Mouse (Mus musculus): ENCODE data around the gene Piezo1. TPM values are rescaled to one million over a fixed set of nuclear protein-coding genes. Genes with fewer than 3 reads are reported as not detected.

Piezo1 gene
- total and polyA plus RNA-seq, 3 experiments, result 21.1 to 59.7 (median 41.6) TPM

GRCm38 (mm10) chr8:122574667-122575251, 23.6 kb upstream of the Piezo1 start:
- H3K4me3 ChIP-seq (replicated peaks in 1 of 3; ENCODE audit: low read depth in 2 of 3, low read length in 2 of 3, poor library complexity in 1 of 3), result peak overlapping the region; percentile 76 to 91 (median 89)
- peak overlapping the region; percentile 55 for H3K4me2 ChIP-seq (ENCODE audit: insufficient read depth, low read depth, poor library complexity, severe bottlenecking)
- peak overlapping the region; percentile 29 for H3K27ac ChIP-seq (ENCODE audit: insufficient read depth, low read depth)
- H3K27me3 ChIP-seq (replicated peaks), result no peaks in the 10 kb centered on the region
- H3K9me3 ChIP-seq (replicated peaks; ENCODE audit: low read length), result no peaks in the 10 kb centered on the region
- no peak overlapping the region for H3K9ac ChIP-seq (ENCODE audit: insufficient read depth, low read depth)
- H3K4me1 ChIP-seq (ENCODE audit: control insufficient read depth in 1 of 2, insufficient read depth in 2 of 2), result peaks cover 13 to 44% of the 10 kb centered on the region in 2 experiments
- dilution Hi-C loops (cut with MboI; ENCODE audit: extremely low pct_ligation_motif_present, extremely low pct_unique_long_range_greater_than_20kb, low sequenced_read_pairs) (no loop called here), in situ Hi-C loops (cut with MboI; ENCODE audit: low pct_ligation_motif_present, low pct_unique_long_range_greater_than_20kb, low sequenced_read_pairs) (no loop called here)
- DNase-seq (ENCODE audit: extremely low read depth), result no peak
- TF ChIP-seq SIN3A (IDR thresholded peaks at IDR 0.05; ENCODE audit: low read length) (peak; percentile 59), ZMIZ1 (IDR thresholded peaks at IDR 0.05; ENCODE audit: low read depth, low read length) (0 out of 2 replicates have a peak, but pooled peaks have one; percentile 21), MYC (IDR thresholded peaks at IDR 0.05; ENCODE audit: low read depth, low read length) (no peak), POLR2AphosphoS2 (IDR thresholded peaks at IDR 0.05; ENCODE audit: low read depth, low read length) (peak; percentile 35; the same call in 1 of the 2 replicates), MXI1 (IDR thresholded peaks at IDR 0.05; ENCODE audit: low read depth, low read length) (peak; percentile 73; the same call in 1 of the 2 replicates), USF2 (conservative IDR thresholded peaks at IDR 0.05; ENCODE audit: low read depth, low read length) (no peak), MAFK (IDR thresholded peaks at IDR 0.05; ENCODE audit: insufficient replicate concordance, low read length) (peak; percentile 92), TBP (conservative IDR thresholded peaks at IDR 0.05; ENCODE audit: low read depth, low read length) (no peak)
- peaks cover 39 to 74% of the 10 kb centered on the region in 2 experiments for H3K36me3 ChIP-seq (replicated peaks in 1 of 2; ENCODE audit: control insufficient read depth in 1 of 2, insufficient read depth in 1 of 2, low read length in 1 of 2)
- peaks cover 18% of the 10 kb centered on the region for H3K79me2 ChIP-seq (replicated peaks; ENCODE audit: control insufficient read depth, extremely low read depth, insufficient read depth, poor library complexity, severe bottlenecking)

- dilution Hi-C loops (cut with MboI; ENCODE audit: extremely low pct_ligation_motif_present, extremely low pct_unique_long_range_greater_than_20kb, low sequenced_read_pairs) (no loop called here), in situ Hi-C loops (cut with MboI; ENCODE audit: low pct_ligation_motif_present, low pct_unique_long_range_greater_than_20kb, low sequenced_read_pairs) (no loop called here)
- Histone ChIP-seq H3K36me3 (replicated peaks in 1 of 2; ENCODE audit: control insufficient read depth in 1 of 2, insufficient read depth in 1 of 2, low read length in 1 of 2) (peaks cover 44 to 78% of the 10 kb centered on the region in 2 experiments), H3K4me3 (replicated peaks in 1 of 3; ENCODE audit: low read depth in 2 of 3, low read length in 2 of 3, poor library complexity in 1 of 3) (peak overlapping the region in 1 of 3 experiments; percentile 89), H3K79me2 (replicated peaks; ENCODE audit: control insufficient read depth, extremely low read depth, insufficient read depth, poor library complexity, severe bottlenecking) (peaks cover 23% of the 10 kb centered on the region), H3K9ac (ENCODE audit: insufficient read depth, low read depth) (no peak overlapping the region), H3K4me2 (ENCODE audit: insufficient read depth, low read depth, poor library complexity, severe bottlenecking) (no peak overlapping the region), H3K27ac (ENCODE audit: insufficient read depth, low read depth) (peak overlapping the region; percentile 29; the same call in 1 of the 2 replicates), H3K27me3 (replicated peaks) (no peaks in the 10 kb centered on the region), H3K9me3 (replicated peaks; ENCODE audit: low read length) (no peaks in the 10 kb centered on the region), H3K4me1 (ENCODE audit: control insufficient read depth in 1 of 2, insufficient read depth in 2 of 2) (peaks cover 16 to 49% of the 10 kb centered on the region in 2 experiments)
- no peak for TF ChIP-seq MXI1 (IDR thresholded peaks at IDR 0.05; ENCODE audit: low read depth, low read length)
- TF ChIP-seq E2F4 (IDR thresholded peaks at IDR 0.05; ENCODE audit: insufficient replicate concordance, low read depth, low read length), result no peak
- TF ChIP-seq USF1 (IDR thresholded peaks at IDR 0.05; ENCODE audit: low read depth, low read length), result no peak
- no peak for TF ChIP-seq RAD21 (IDR thresholded peaks at IDR 0.05; ENCODE audit: low read depth, low read length)
- TF ChIP-seq RCOR1 (conservative IDR thresholded peaks at IDR 0.05; ENCODE audit: low read depth, low read length), result no peak
- no peak for TF ChIP-seq TBP (conservative IDR thresholded peaks at IDR 0.05; ENCODE audit: low read depth, low read length)
- TF ChIP-seq UBTF (IDR thresholded peaks at IDR 0.05; ENCODE audit: low read depth, low read length), result no peak
- TF ChIP-seq CHD1 (IDR thresholded peaks at IDR 0.05; ENCODE audit: low read depth, low read length), result no peak
- no peak for TF ChIP-seq BHLHE40 (IDR thresholded peaks at IDR 0.05; ENCODE audit: low read depth, low read length)
- TF ChIP-seq NELFE (IDR thresholded peaks at IDR 0.05; ENCODE audit: low read depth, low read length), result no peak
- no peak for TF ChIP-seq CTCF (conservative IDR thresholded peaks at IDR 0.05 in 1 of 2, IDR thresholded peaks at IDR 0.05 in 1 of 2; ENCODE audit: low read depth in 2 of 2, low read length in 2 of 2)
- DNase-seq (ENCODE audit: extremely low read depth), result no peak
Measured at GRCm38 (mm10) chr8:122574264-122574663, 23.1 kb upstream of the Piezo1 start.
